Mouse (Mus musculus) c-Kit-positive CD71-negative TER-119-negative erythroid progenitor cells, embryonic 14.5 days (primary cell): ENCODE results near the gene Fam72a.

Source experiments
- DNase-seq: peaks from one replicate; pipeline ENCODE4 v3.0.0-alpha.2; 2013; ENCODE audit warnings: low read depth

Fam72a gene

DNA sequence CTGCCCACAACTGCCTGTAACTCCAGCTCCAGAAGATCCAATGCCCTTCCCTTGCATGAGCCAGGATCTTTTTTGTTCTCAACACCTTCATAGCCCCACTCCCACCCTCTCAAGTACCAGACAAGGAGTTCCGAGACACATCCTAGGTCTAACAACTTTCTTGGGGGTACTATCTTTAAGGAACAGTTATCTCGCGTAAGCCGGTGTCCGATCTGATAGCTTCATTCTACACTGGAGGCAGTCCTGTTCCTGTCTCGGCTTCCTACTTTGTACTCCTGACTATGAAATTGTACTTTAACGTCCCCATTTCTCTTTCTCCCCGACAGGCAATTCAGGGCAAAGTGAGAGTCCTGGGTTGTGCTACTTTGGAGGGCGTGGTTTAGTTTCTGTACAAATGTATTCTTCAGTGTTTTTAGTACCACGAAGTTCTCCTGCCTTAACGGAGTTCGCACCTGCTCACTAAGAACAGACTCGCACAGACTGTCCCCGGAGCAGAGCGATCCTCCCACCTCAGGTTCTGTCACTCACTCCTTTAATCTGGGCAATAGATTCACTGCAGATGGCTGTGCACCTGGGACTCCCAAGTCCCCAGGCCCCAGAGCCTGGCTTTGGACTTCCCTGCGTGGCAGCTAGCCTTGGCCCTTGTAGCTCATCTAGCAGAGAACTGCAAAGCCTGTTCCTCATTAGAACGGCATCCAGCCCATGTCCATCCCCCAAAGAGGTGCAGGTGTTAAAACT lies 51.4 kb downstream of the Fam72a start:
- DNase-seq, result no peak

DNA sequence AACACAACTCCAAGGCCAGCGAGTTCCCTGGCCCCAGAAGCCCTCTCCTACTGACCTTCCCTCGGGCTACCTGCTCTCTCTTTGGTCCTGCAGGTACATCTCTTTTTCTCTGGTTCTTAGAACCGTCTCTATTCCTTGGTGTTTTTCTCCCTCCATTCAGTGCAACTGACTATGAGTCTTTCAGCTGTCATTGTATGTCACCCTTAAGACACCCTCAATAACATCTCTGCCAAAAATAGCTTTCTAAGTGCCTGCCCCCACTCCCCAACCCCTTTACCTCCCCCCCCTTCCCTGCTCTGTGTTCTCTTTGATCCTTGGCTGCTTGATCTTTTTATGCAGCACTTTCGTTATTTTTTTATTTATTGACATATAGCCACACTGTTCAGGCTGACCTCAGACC lies 52.7 kb downstream of the Fam72a start:
- no peak for DNase-seq

DNA sequence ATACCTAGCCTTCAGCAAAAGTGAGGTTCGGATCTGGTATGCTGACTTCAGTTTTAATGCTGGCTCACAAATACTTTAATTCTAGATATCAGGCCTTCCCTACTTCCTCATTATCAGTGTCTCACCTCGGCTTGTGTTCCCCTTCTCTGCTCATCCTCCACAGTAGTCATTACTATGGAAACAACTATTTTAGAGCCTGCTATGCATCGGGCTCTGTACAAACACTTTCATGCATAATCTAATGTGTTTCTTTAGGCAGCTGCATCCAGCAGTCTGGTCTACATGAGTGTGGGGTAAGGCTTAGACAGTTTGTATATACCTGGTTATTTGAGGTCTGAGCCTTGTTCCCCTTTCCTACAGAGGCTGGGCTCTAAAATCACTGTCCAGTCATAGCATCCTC lies 55.9 kb downstream of the Fam72a start:
- no peak for DNase-seq

DNA sequence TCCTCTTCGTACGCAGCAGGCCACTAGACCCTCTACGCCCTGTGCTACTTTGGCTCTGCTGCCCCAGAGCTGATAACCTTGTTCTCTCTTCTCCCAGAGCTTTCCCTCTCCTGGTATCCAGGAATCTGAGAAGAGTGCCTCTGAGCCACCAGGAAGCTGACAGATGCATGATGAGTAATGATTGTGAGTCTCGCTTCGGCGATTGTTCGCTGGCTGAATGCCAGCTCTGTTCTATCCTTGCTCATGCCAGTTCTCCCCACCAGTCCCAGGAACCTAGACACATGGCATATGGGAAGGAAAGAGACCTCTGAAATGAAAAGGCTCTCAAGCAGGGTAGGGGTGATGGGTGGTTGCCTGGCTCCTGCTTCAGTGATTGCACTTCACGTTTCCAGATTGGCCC lies 59.1 kb downstream of the Fam72a start:
- DNase-seq, result no peak
